Mouse (Mus musculus) Patski (cell line): ENCODE data around the gene Cdk19. TPM values are rescaled to one million over a fixed set of nuclear protein-coding genes. Genes with fewer than 3 reads are reported as not detected.

Source experiments
- ATAC-seq: fragments of 100-300 bp; one replicate; pipeline ENCODE4 v1.8.0; 2021
- CTCF ChIA-PET: fragments of 350-600 bp; sonication (Branson Sonifier 250); formaldehyde crosslinking; loops from one replicate; lab custom pipeline; 2022; ENCODE audit warnings: inconsistent platforms; lab: Charles Lee
- POLR2A ChIA-PET: fragments of 350-600 bp; sonication (Branson Sonifier 250); formaldehyde crosslinking; loops from one replicate; lab custom pipeline; 2022; ENCODE audit warnings: antibody characterized with exemption, inconsistent platforms; lab: Charles Lee
- DNase-seq: peaks from one replicate; pipeline ENCODE4 v3.0.0-alpha.2; 2011; ENCODE audit warnings: low read depth, low spot score
- H3K27me3 ChIP-seq: fragments of 371-371 bp; one replicate; pipeline ENCODE4 v1.5.1; 2021
- CTCF ChIP-seq: fragments of 100-300 bp; IDR thresholded peaks from one replicate; pipeline ENCODE4 v1.5.1; 2021
- in situ Hi-C: fragments of 300-500 bp; cut with MboI; formaldehyde crosslinking; loops from 3 replicates; pipeline ENCODE4 v1.11.1; 2018; ENCODE audit warnings: low pct_unique_long_range_greater_than_20kb, mixed read lengths
- polyA plus RNA-seq: library from polyadenylated mRNA; unstranded; gene quantifications from one replicate; pipeline ENCODE4 v1.2.3, GENCODE M21; 2021

The Cdk19 gene
- polyA plus RNA-seq, 1 experiment from 2014 or later = 18.6 TPM

DNA sequence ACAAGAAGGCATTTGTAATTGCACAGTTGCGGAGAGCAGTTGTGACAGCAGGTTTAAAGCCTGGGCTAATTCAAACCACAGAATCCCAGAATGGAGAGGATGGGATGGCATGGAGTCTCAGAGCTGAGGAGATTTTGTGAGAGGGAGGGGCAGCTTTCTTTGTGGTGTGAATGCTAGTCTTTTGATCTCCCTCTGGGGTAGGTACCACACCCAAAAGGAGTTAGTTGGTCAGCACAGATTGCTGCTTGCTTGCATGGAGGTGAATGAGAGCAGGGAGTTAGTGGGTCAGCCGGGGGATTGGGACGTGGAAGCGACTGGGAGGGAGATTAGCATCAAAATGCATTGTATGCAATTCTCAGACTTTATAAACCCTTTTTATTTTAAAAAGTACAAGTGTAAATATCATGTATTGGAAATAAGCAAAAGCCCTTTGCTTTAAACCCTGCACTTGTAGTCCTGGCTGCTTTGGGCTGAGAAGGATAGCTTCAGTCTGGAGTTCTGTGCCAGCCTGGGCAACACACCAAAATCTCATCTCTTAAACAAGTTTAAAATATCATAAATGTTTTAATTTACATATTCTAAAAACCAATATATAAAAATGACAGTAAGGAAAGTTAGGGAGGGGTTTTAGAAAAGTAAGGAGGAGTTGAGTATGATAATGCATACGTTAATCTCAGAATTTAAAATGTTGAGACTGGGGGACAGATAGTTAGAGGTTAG is 25.4 kb downstream of the Cdk19 start:
- POLR2A ChIA-PET = no interaction called here
- H3K27me3 ChIP-seq = no peaks in the 10 kb centered on the region
- no peak for TF ChIP-seq CTCF
- CTCF ChIA-PET = no interaction called here
- in situ Hi-C loops = no loop called here
- DNase-seq (no peak), ATAC-seq (no peak)

DNA sequence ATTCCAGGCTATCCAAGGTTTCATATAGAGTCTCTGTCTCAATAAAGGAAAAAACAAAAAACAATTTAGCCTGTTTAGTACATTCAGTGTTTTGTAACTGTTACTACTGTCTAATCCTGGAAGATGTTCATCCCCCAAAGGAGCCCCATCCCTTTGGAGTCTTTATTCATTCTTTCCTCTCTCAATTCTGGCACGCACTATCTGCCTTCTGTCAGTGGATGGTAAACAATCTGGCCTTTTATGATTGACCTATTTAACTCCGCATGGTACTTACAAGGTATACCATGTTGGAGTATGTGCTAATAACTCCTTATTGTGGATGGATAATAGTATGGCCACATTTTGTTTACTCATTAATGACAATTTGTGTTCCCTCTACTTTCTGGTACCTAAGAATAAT is 26.6 kb downstream of the Cdk19 start:
- ATAC-seq (no peak), DNase-seq (no peak)
- H3K27me3 ChIP-seq = no peaks in the 10 kb centered on the region
- ChIA-PET CTCF (no interaction called here), POLR2A (interaction anchor here (0.7 kb wide), 1 partner anchor 9 kb away, joined by 3 read pairs; no protein-coding TSS in a partner anchor)
- TF ChIP-seq CTCF = no peak
- in situ Hi-C loops = no loop called here

DNA sequence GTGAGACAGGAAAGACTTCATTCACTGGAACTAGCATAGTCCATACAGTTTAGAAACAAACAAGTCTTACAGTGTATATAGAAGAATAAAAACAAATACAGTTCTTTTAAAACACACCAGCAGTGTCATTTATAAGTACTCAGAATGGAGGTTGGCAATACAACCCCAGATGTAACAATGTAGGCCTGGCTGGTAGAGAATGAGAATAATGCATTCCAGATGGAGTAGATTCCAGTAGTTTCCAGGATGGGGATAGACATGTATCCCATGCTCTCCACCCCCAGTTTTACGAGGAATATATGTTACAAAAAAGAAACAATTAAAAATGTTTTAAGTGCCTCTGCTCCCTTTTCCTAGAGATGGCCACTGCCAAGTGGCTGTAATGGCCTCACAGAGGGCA is 29.2 kb downstream of the Cdk19 start:
- no peaks in the 10 kb centered on the region for H3K27me3 ChIP-seq
- in situ Hi-C loops = no loop called here
- DNase-seq = no peak
- POLR2A ChIA-PET = no interaction called here
- CTCF ChIA-PET = interaction anchor here (1.4 to 3.5 kb wide), 2 partner anchors 10 to 12 kb away, joined by 5 to 16 read pairs; no protein-coding TSS in a partner anchor
- no peak for ATAC-seq
- no peak for TF ChIP-seq CTCF

DNA sequence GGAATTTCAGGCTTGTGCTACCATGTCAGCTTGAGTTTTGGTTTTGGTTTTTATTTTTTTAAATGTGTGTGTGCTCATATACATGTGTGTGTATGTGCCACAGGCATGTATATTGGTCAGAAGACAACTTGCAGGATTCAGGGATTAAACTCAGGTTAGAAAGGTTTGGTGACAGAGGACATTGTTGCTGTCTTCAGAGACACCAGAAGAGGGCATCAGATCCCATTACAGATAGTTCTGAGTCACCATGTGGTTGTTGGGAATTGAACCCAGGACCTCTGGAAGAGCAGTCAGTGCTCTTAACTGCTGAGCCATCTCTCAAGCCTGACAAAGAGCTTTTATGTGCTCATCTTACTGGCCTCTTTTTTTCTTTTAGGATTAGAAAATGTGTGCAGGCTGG is 30.8 kb downstream of the Cdk19 start:
- DNase-seq = no peak
- ChIA-PET POLR2A (interaction anchor here (1.0 kb wide), 1 partner anchor 154 kb away, joined by 3 read pairs; no protein-coding TSS in a partner anchor), CTCF (interaction anchor here (0.8 to 3.5 kb wide), 8 partner anchors 8 to 157 kb away, joined by 3 to 16 read pairs (median 3); no protein-coding TSS in a partner anchor)
- no peak for ATAC-seq
- in situ Hi-C loops = loop anchor here (5.0 kb wide), 1 partner anchor 152 kb away; no protein-coding TSS in a partner anchor
- peak; percentile 60 for TF ChIP-seq CTCF
- no peaks in the 10 kb centered on the region for H3K27me3 ChIP-seq

DNA sequence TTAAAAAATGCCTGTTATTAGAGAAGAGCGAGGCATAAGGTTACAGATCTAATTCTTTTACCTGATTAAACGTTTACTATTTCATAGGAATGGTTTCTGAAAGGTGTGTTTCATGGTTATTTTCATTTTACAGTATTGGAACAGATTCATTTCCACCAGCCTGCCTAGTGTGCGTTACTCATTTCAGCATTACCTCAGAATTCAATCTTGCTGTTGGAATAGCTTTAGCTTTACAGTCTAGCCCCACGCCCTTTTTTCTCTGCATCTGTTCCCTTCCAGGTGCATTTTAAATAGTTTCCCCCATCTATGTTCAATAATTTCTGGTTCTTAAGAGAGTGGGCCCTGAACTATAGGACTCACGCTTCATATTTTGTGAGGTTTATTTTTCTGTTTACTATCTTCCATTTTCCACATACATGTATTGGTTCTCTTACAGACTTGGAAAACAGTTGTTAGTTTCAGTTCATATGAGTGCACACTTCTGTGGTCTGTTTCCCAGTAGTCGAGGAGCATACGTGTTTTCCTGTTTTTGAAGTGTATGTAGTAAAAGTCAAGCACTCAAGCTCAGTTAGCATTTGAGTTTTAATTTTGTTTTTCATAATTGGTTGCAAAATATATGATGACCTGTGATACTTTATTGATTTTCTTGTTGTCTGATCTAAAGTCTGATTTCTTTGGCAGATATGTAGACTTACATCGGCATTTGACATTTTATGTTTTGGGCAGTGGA is 32.0 kb downstream of the Cdk19 start:
- no peaks in the 10 kb centered on the region for H3K27me3 ChIP-seq
- ChIA-PET POLR2A (interaction anchor here (1.0 to 1.3 kb wide), 2 partner anchors 22 to 152 kb away, joined by 3 read pairs; no protein-coding TSS in a partner anchor), CTCF (interaction anchor here (1.5 to 3.5 kb wide), 4 partner anchors 13 to 154 kb away, joined by 4 to 16 read pairs (median 8); no protein-coding TSS in a partner anchor)
- DNase-seq = no peak
- no peak for TF ChIP-seq CTCF
- in situ Hi-C loops = loop anchor here (5.0 kb wide), 1 partner anchor 151 kb away; no protein-coding TSS in a partner anchor
- no peak for ATAC-seq

DNA sequence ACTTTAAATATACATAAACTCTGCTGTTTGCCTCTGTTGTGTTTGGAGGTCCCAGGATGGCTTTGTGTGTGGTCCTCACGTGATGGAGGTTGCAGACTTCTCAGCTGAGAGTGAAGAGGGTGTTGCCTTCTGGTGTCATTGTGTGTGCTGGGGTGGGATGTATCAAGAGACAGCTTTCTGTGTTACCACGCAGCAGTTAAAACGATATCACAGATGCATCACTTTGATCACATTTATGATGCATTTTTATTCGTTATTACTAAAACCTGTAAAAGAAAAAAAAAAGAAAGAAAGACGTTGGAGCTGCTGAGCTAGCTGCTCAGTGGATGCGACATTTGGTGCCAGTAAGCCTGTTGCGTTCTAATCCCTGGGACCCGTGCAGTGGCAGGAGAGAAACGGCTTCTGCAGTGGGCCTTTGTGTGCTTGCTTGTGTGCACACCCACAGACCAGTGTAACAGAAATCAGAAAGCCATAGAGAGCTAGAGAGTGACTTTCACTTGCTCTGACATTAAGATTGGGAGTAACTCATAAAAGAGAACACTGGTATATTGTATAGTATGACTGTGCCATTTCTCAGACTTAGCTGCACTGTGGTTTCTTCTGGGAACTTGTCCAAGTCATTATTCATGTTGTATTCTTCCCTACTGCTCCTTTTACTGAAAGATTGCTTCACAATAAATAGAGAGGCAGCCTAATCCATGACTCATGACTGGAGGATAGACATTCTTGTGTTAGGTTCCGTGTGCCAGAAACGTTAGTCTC is 32.7 kb downstream of the Cdk19 start:
- no peak for TF ChIP-seq CTCF
- H3K27me3 ChIP-seq = no peaks in the 10 kb centered on the region
- in situ Hi-C loops = loop anchor here (5.0 kb wide), 1 partner anchor 150 kb away; no protein-coding TSS in a partner anchor
- ChIA-PET CTCF (interaction anchor here (1.6 to 2.7 kb wide), 2 partner anchors 22 to 153 kb away, joined by 5 to 12 read pairs; no protein-coding TSS in a partner anchor), POLR2A (interaction anchor here (0.7 to 1.3 kb wide), 2 partner anchors 20 to 23 kb away, joined by 3 read pairs; no protein-coding TSS in a partner anchor)
- peak; percentile 94 for ATAC-seq
- peak; percentile 93 for DNase-seq

DNA sequence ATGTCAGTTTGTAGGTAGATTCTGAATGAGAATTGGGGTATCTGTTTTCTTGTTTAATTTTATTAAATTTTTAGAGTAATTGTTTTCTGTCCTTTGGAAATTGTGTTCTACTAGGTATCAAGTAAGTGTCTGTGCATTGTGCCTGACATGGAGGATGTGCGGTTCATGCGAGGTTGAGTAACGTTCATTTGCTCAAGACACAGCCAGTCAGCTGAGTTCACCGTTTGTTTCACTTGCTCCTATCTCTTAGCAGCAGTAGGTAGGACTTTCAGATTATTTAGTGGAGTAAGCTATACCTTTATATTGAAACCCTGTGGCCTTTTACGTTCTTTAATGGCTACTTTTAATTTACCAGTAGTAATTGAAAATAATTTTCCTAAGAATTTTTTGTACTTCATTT is 34.4 kb downstream of the Cdk19 start:
- DNase-seq (no peak), ATAC-seq (no peak)
- no peaks in the 10 kb centered on the region for H3K27me3 ChIP-seq
- in situ Hi-C loops = loop anchor here (5.0 kb wide), 1 partner anchor 149 kb away; no protein-coding TSS in a partner anchor
- CTCF ChIA-PET = interaction anchor here (1.2 kb wide), 1 partner anchor 73 kb away, joined by 3 read pairs; no protein-coding TSS in a partner anchor
- TF ChIP-seq CTCF = no peak
- POLR2A ChIA-PET = no interaction called here

DNA sequence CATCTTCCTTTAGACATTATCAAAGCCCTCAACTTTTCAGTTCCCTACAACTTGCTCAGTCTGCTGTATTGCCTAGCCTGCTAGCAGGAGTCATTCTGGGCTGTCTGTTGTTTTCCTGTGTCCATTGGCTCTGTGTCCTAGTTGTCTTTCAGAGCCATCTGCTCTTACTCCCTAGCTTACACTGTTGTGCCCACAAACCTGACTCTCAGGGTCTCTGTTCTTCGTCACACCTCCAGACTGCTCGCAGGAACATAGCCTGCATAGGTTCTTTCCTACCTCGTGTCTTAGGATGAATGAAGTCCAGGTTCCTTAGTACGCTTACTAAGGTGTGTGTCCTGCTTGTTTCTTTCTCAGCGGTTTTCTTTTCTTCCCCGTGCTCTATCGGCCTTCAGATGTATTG is 35.5 kb downstream of the Cdk19 start:
- ChIA-PET CTCF (interaction anchor here (1.6 kb wide), 1 partner anchor 15 kb away, joined by 3 read pairs; no protein-coding TSS in a partner anchor), POLR2A (interaction anchor here (0.8 kb wide), 1 partner anchor 9 kb away, joined by 3 read pairs; no protein-coding TSS in a partner anchor)
- in situ Hi-C loops = loop anchor here (5.0 kb wide), 1 partner anchor 147 kb away; no protein-coding TSS in a partner anchor
- ATAC-seq (no peak), DNase-seq (no peak)
- no peaks in the 10 kb centered on the region for H3K27me3 ChIP-seq
- no peak for TF ChIP-seq CTCF

DNA sequence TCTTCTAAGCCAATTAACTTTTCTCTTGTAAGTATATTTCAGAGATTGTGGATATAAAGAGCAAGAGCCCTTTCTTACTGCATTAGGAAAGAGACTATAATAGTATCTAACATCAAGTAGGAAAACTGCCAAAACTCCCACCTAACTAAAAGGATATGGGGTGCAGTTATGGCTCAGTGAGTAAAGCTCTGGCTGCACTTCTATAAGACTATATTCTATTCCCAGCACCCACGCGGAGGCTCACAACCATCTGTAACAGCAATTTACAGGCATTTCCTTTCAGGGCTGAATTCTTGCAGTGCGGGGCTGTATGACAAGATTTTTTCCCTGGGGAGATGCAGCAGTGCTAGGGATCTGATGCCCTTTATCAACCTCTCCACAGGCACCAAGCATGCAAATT is 36.9 kb downstream of the Cdk19 start:
- no peak for TF ChIP-seq CTCF
- H3K27me3 ChIP-seq = no peaks in the 10 kb centered on the region
- ATAC-seq (no peak), DNase-seq (no peak)
- ChIA-PET CTCF (interaction anchor here (1.6 kb wide), 1 partner anchor 14 kb away, joined by 3 read pairs; no protein-coding TSS in a partner anchor), POLR2A (no interaction called here)
- in situ Hi-C loops = no loop called here

DNA sequence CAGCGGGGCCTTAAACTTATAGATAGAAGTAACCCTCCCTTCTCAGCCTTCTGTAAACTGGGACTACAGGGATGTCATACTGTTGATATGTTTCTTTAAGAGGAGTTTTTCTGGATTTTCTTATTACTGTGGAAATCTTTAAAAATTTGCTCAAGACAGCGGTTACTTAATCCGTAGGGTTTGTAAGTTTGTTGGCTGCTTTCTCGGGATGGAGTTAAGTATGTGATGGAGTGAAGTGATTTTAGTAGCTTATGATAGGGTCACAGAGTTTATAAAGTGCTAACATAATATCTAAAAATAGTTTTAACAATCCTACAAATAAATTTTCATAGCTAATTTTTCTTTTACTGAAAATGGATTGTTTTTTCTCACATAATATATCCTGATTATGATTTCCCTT is 38.9 kb downstream of the Cdk19 start:
- no peak for TF ChIP-seq CTCF
- ChIA-PET POLR2A (no interaction called here), CTCF (interaction anchor here (1.2 kb wide), 1 partner anchor 8 kb away, joined by 3 read pairs; no protein-coding TSS in a partner anchor)
- no peaks in the 10 kb centered on the region for H3K27me3 ChIP-seq
- in situ Hi-C loops = no loop called here
- DNase-seq (no peak), ATAC-seq (no peak)
